Mouse (Mus musculus) ES-E14 (cell line): Measurements from ENCODE around the gene Zfp597.

Experiments
- CHD2 ChIP-seq: IDR thresholded peaks from 2 replicates; pipeline ENCODE4 v1.6.1; 2014; ENCODE audit warnings: mild to moderate bottlenecking, low read depth, low read length, inconsistent platforms
- MAFK ChIP-seq: IDR thresholded peaks from 2 replicates; pipeline ENCODE4 v1.6.1; 2014; ENCODE audit warnings: mild to moderate bottlenecking, low read depth, low read length, inconsistent platforms; ENCODE audit not compliant: insufficient read depth
- ZC3H11A ChIP-seq: IDR thresholded peaks from 2 replicates; pipeline ENCODE4 v1.6.1; 2012; ENCODE audit warnings: low read depth, mild to moderate bottlenecking, inconsistent platforms, low read length, borderline replicate concordance

DNA sequence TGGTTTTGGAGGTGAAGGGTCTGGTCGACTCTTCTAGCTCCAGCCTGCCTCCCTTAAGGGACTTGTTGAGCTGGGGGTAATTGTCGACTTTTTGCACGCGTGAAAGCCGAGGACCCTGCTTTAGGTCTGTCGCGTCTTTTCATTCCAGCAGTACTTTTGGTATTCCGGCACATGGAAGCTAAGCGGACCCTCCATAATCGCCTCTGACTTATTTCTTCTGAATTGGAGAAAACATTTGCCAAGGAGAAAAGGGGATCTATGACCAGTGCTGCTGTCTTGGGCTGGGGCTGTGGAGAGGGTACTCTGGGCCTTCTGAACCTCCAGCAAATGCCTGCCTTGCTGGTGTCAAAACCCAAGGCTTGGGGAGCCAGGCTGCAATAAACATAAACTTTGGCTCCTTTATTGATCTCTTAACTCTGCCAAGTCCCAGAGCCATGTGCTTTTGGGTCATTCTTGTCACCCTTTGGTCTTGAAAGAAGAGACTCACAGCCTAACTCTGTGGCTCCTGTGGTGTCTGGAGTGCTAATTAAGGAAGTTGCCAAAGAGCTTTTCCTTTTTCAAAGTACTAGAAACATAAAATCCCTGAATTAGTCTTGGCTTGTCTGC is 807 bp upstream of the Zfp597 start:
- no peak for TF ChIP-seq MAFK
- TF ChIP-seq ZC3H11A = no peak
- TF ChIP-seq CHD2 = no peak
